Mouse (Mus musculus): ENCODE data around the gene Zfp384. TPM values are rescaled to one million over a fixed set of nuclear protein-coding genes. Genes with fewer than 3 reads are reported as not detected.

The Zfp384 gene
- polyA plus RNA-seq, 1 experiment from 2014 or later, result 19.9 TPM

Other genes with a start within 250 kb of the Zfp384 start
- 89.2 and 90.8 TPM in 2 replicates for gene Eno2, start 239.5 kb upstream of the Zfp384 start, polyA plus RNA-seq (2015; fragmentation: Nextera tagmentation; extraction: Ambion mirVana)
- gene Lrrc23, start 229.4 kb upstream of the Zfp384 start, polyA plus RNA-seq (2015; fragmentation: Nextera tagmentation; extraction: Ambion mirVana), result 4.8 and 6.7 TPM in 2 replicates
- 8.8 and 10.1 TPM in 2 replicates for gene Spsb2, start 200.5 kb upstream of the Zfp384 start, polyA plus RNA-seq (2015; fragmentation: Nextera tagmentation; extraction: Ambion mirVana)
- gene Tpi1, start 194.8 kb upstream of the Zfp384 start, polyA plus RNA-seq (2015; fragmentation: Nextera tagmentation; extraction: Ambion mirVana), result 383 and 391 TPM in 2 replicates
- gene Usp5, start 179.7 kb upstream of the Zfp384 start, polyA plus RNA-seq (2015; fragmentation: Nextera tagmentation; extraction: Ambion mirVana), result 233 and 234 TPM in 2 replicates
- gene Cdca3, start 179.6 kb upstream of the Zfp384 start, polyA plus RNA-seq (2015; fragmentation: Nextera tagmentation; extraction: Ambion mirVana), result 23.2 and 32.9 TPM in 2 replicates
- gene Gnb3, start 168.9 kb upstream of the Zfp384 start, polyA plus RNA-seq (2015; fragmentation: Nextera tagmentation; extraction: Ambion mirVana), result 2.6 and 2.8 TPM in 2 replicates
- 16.1 and 18.1 TPM in 2 replicates for gene P3h3, start 151.4 kb upstream of the Zfp384 start, polyA plus RNA-seq (2015; fragmentation: Nextera tagmentation; extraction: Ambion mirVana)
- gene Gpr162, start 145.2 kb upstream of the Zfp384 start, polyA plus RNA-seq (2015; fragmentation: Nextera tagmentation; extraction: Ambion mirVana), result 41.0 and 42.0 TPM in 2 replicates
- gene Cd4, start 120.9 kb upstream of the Zfp384 start, polyA plus RNA-seq (2015; fragmentation: Nextera tagmentation; extraction: Ambion mirVana), result 0.21 and 0.33 TPM in 2 replicates
- gene Lag3, start 97.4 kb upstream of the Zfp384 start, polyA plus RNA-seq (2015; fragmentation: Nextera tagmentation; extraction: Ambion mirVana), result 2.8 and 3.2 TPM in 2 replicates
- gene Ptms, start 89.0 kb upstream of the Zfp384 start, polyA plus RNA-seq (2015; fragmentation: Nextera tagmentation; extraction: Ambion mirVana), result 880 and 884 TPM in 2 replicates
- gene Mlf2, start 77.8 kb upstream of the Zfp384 start, polyA plus RNA-seq (2015; fragmentation: Nextera tagmentation; extraction: Ambion mirVana), result 559 and 568 TPM in 2 replicates
- 94.5 and 95.5 TPM in 2 replicates for gene Cops7a, start 43.6 kb upstream of the Zfp384 start, polyA plus RNA-seq (2015; fragmentation: Nextera tagmentation; extraction: Ambion mirVana)
- gene Pianp, start 12.5 kb upstream of the Zfp384 start, polyA plus RNA-seq (2015; fragmentation: Nextera tagmentation; extraction: Ambion mirVana), result 70.8 and 75.8 TPM in 2 replicates
- 165 and 178 TPM in 2 replicates for gene Ing4, start 30.6 kb downstream of the Zfp384 start, polyA plus RNA-seq (2015; fragmentation: Nextera tagmentation; extraction: Ambion mirVana)
- gene Acrbp, start 40.5 kb downstream of the Zfp384 start, polyA plus RNA-seq (2015; fragmentation: Nextera tagmentation; extraction: Ambion mirVana), result 18.4 and 19.6 TPM in 2 replicates
- gene Lpar5, start 58.8 kb downstream of the Zfp384 start, polyA plus RNA-seq (2015; fragmentation: Nextera tagmentation; extraction: Ambion mirVana), result 0.56 and 0.60 TPM in 2 replicates
- 105 and 125 TPM in 2 replicates for gene Chd4, start 86.8 kb downstream of the Zfp384 start, polyA plus RNA-seq (2015; fragmentation: Nextera tagmentation; extraction: Ambion mirVana)
- 48.4 and 49.1 TPM in 2 replicates for gene Nop2, start 122.8 kb downstream of the Zfp384 start, polyA plus RNA-seq (2015; fragmentation: Nextera tagmentation; extraction: Ambion mirVana)
- gene Iffo1, start 136.1 kb downstream of the Zfp384 start, polyA plus RNA-seq (2015; fragmentation: Nextera tagmentation; extraction: Ambion mirVana), result 22.0 and 23.3 TPM in 2 replicates
- gene Gapdh, start 157.3 kb downstream of the Zfp384 start, polyA plus RNA-seq (2015; fragmentation: Nextera tagmentation; extraction: Ambion mirVana), result 1,389 and 1,453 TPM in 2 replicates
- 58.3 and 58.6 TPM in 2 replicates for gene Ncapd2, start 182.6 kb downstream of the Zfp384 start, polyA plus RNA-seq (2015; fragmentation: Nextera tagmentation; extraction: Ambion mirVana)
- gene Mrpl51, start 182.7 kb downstream of the Zfp384 start, polyA plus RNA-seq (2015; fragmentation: Nextera tagmentation; extraction: Ambion mirVana), result 129 and 131 TPM in 2 replicates
- 15.5 and 16.5 TPM in 2 replicates for gene Vamp1, start 206.4 kb downstream of the Zfp384 start, polyA plus RNA-seq (2015; fragmentation: Nextera tagmentation; extraction: Ambion mirVana)
- 6.3 TPM in 2 replicates for gene Tapbpl, start 222.7 kb downstream of the Zfp384 start, polyA plus RNA-seq (2015; fragmentation: Nextera tagmentation; extraction: Ambion mirVana)
- 1.4 and 2.3 TPM in 2 replicates for gene Cd27, start 227.9 kb downstream of the Zfp384 start, polyA plus RNA-seq (2015; fragmentation: Nextera tagmentation; extraction: Ambion mirVana)